Mouse (Mus musculus): ENCODE measurements around the gene Cyb5rl. TPM values are rescaled to one million over a fixed set of nuclear protein-coding genes. Genes with fewer than 3 reads are reported as not detected.

The Cyb5rl gene
- polyA plus RNA-seq, 2 experiments = 5.4 to 10.0 TPM

- DNase-seq (ENCODE audit: low spot score) (no peak), ATAC-seq (ENCODE audit: low FRiP score, low read depth) (no peak)
- Histone ChIP-seq H3K36me3 (ENCODE audit: control insufficient read depth, insufficient read depth, low read length) (peaks cover 42% of the 10 kb centered on the region), H3K4me3 (replicated peaks; ENCODE audit: low read length) (no peak overlapping the region), H3K27me3 (ENCODE audit: control insufficient read depth, insufficient read depth, low read length) (no peaks in the 10 kb centered on the region), H3K4me2 (replicated peaks; ENCODE audit: low read depth, low read length, severe bottlenecking) (no peak overlapping the region), H3K9ac (ENCODE audit: low read depth, low read length, severe bottlenecking) (no peak overlapping the region), H3K9me3 (ENCODE audit: control insufficient read depth, low read length) (no peaks in the 10 kb centered on the region), H3K4me1 (ENCODE audit: control insufficient read depth, insufficient read depth, low read length) (no peaks in the 10 kb centered on the region), H3K27ac (replicated peaks; ENCODE audit: low read depth, low read length) (no peak overlapping the region)
- 81% methylated on average over 3 of the region's 4 CpGs for WGBS
- no peak for TF ChIP-seq POLR2A (IDR thresholded peaks at IDR 0.05; ENCODE audit: borderline replicate concordance, extremely low read depth, insufficient read depth, insufficient read length)
Measured at GRCm38 (mm10) chr4:107051889-107052288, 14.9 kb upstream of the Cyb5rl start.

GRCm38 (mm10) chr4:107052962-107053553 is 13.7 kb upstream of the Cyb5rl start:
- H3K27me3 ChIP-seq (ENCODE audit: control insufficient read depth, insufficient read depth, low read length) = no peaks in the 10 kb centered on the region
- no peaks in the 10 kb centered on the region for H3K4me1 ChIP-seq (ENCODE audit: control insufficient read depth, insufficient read depth, low read length)
- DNase-seq (ENCODE audit: low spot score) = no peak
- WGBS = 51% methylated on average over 5 of the region's 5 CpGs
- no peak for TF ChIP-seq POLR2A (IDR thresholded peaks at IDR 0.05; ENCODE audit: borderline replicate concordance, extremely low read depth, insufficient read depth, insufficient read length)
- H3K9me3 ChIP-seq (ENCODE audit: control insufficient read depth, low read length) = no peaks in the 10 kb centered on the region
- no peak for ATAC-seq (ENCODE audit: low FRiP score, low read depth)
- H3K9ac ChIP-seq (ENCODE audit: low read depth, low read length, severe bottlenecking) = no peak overlapping the region
- H3K4me2 ChIP-seq (replicated peaks; ENCODE audit: low read depth, low read length, severe bottlenecking) = no peak overlapping the region
- no peak overlapping the region for H3K4me3 ChIP-seq (replicated peaks; ENCODE audit: low read length)
- H3K27ac ChIP-seq (replicated peaks; ENCODE audit: low read depth, low read length) = no peak overlapping the region
- H3K36me3 ChIP-seq (ENCODE audit: control insufficient read depth, insufficient read depth, low read length) = peaks cover 42% of the 10 kb centered on the region

- no peak overlapping the region for H3K4me3 ChIP-seq (replicated peaks; ENCODE audit: low read length)
- no peak for ATAC-seq (ENCODE audit: low FRiP score, low read depth)
- peaks cover 53% of the 10 kb centered on the region for H3K36me3 ChIP-seq (ENCODE audit: control insufficient read depth, insufficient read depth, low read length)
- H3K4me2 ChIP-seq (replicated peaks; ENCODE audit: low read depth, low read length, severe bottlenecking) = no peak overlapping the region
- TF ChIP-seq POLR2A (IDR thresholded peaks at IDR 0.05; ENCODE audit: borderline replicate concordance, extremely low read depth, insufficient read depth, insufficient read length) = no peak
- WGBS = 79% methylated on average over 3 of the region's 3 CpGs
- no peaks in the 10 kb centered on the region for H3K27me3 ChIP-seq (ENCODE audit: control insufficient read depth, insufficient read depth, low read length)
- H3K9me3 ChIP-seq (ENCODE audit: control insufficient read depth, low read length) = no peaks in the 10 kb centered on the region
- H3K9ac ChIP-seq (ENCODE audit: low read depth, low read length, severe bottlenecking) = no peak overlapping the region
- no peak overlapping the region for H3K27ac ChIP-seq (replicated peaks; ENCODE audit: low read depth, low read length)
- H3K4me1 ChIP-seq (ENCODE audit: control insufficient read depth, insufficient read depth, low read length) = no peaks in the 10 kb centered on the region
- DNase-seq (ENCODE audit: low spot score) = no peak
Measured at GRCm38 (mm10) chr4:107056088-107056487, 10.7 kb upstream of the Cyb5rl start.

GRCm38 (mm10) chr4:107058346-107058745 is 8.4 kb upstream of the Cyb5rl start:
- Histone ChIP-seq H3K9me3 (ENCODE audit: control insufficient read depth, low read length) (no peaks in the 10 kb centered on the region), H3K27ac (replicated peaks; ENCODE audit: low read depth, low read length) (no peak overlapping the region), H3K36me3 (ENCODE audit: control insufficient read depth, insufficient read depth, low read length) (peaks cover 64% of the 10 kb centered on the region), H3K4me1 (ENCODE audit: control insufficient read depth, insufficient read depth, low read length) (no peaks in the 10 kb centered on the region), H3K9ac (ENCODE audit: low read depth, low read length, severe bottlenecking) (no peak overlapping the region), H3K4me2 (replicated peaks; ENCODE audit: low read depth, low read length, severe bottlenecking) (no peak overlapping the region), H3K4me3 (replicated peaks; ENCODE audit: low read length) (no peak overlapping the region), H3K27me3 (ENCODE audit: control insufficient read depth, insufficient read depth, low read length) (no peaks in the 10 kb centered on the region)
- DNase-seq (ENCODE audit: low spot score) = no peak
- TF ChIP-seq POLR2A (IDR thresholded peaks at IDR 0.05; ENCODE audit: borderline replicate concordance, extremely low read depth, insufficient read depth, insufficient read length) = no peak
- no peak for ATAC-seq (ENCODE audit: low FRiP score, low read depth)
- WGBS = 92% methylated on average over 5 of the region's 5 CpGs

- ATAC-seq (ENCODE audit: low FRiP score, low read depth) = no peak
- Histone ChIP-seq H3K4me3 (replicated peaks; ENCODE audit: low read length) (no peak overlapping the region), H3K27me3 (ENCODE audit: control insufficient read depth, insufficient read depth, low read length) (no peaks in the 10 kb centered on the region), H3K4me2 (replicated peaks; ENCODE audit: low read depth, low read length, severe bottlenecking) (no peak overlapping the region), H3K9me3 (ENCODE audit: control insufficient read depth, low read length) (no peaks in the 10 kb centered on the region), H3K9ac (ENCODE audit: low read depth, low read length, severe bottlenecking) (no peak overlapping the region), H3K36me3 (ENCODE audit: control insufficient read depth, insufficient read depth, low read length) (peaks cover 68% of the 10 kb centered on the region), H3K27ac (replicated peaks; ENCODE audit: low read depth, low read length) (no peak overlapping the region), H3K4me1 (ENCODE audit: control insufficient read depth, insufficient read depth, low read length) (no peaks in the 10 kb centered on the region)
- WGBS = 76% methylated on average over 6 of the region's 6 CpGs
- no peak for DNase-seq (ENCODE audit: low spot score)
- no peak for TF ChIP-seq POLR2A (IDR thresholded peaks at IDR 0.05; ENCODE audit: borderline replicate concordance, extremely low read depth, insufficient read depth, insufficient read length)
Measured at GRCm38 (mm10) chr4:107058781-107059180, 8.0 kb upstream of the Cyb5rl start.

GRCm38 (mm10) chr4:107061560-107061959 is 5.2 kb upstream of the Cyb5rl start:
- 94% methylated on average over 4 of the region's 4 CpGs for whole genome bisulfite sequencing
- no peak for DNase-seq (ENCODE audit: low spot score)
- Histone ChIP-seq H3K4me2 (replicated peaks; ENCODE audit: low read depth, low read length, severe bottlenecking) (no peak overlapping the region), H3K27ac (replicated peaks; ENCODE audit: low read depth, low read length) (no peak overlapping the region), H3K9ac (ENCODE audit: low read depth, low read length, severe bottlenecking) (no peak overlapping the region), H3K4me3 (replicated peaks; ENCODE audit: low read length) (no peak overlapping the region), H3K4me1 (ENCODE audit: control insufficient read depth, insufficient read depth, low read length) (no peaks in the 10 kb centered on the region), H3K9me3 (ENCODE audit: control insufficient read depth, low read length) (no peaks in the 10 kb centered on the region), H3K36me3 (ENCODE audit: control insufficient read depth, insufficient read depth, low read length) (peaks cover 72% of the 10 kb centered on the region), H3K27me3 (ENCODE audit: control insufficient read depth, insufficient read depth, low read length) (no peaks in the 10 kb centered on the region)
- TF ChIP-seq POLR2A (IDR thresholded peaks at IDR 0.05; ENCODE audit: borderline replicate concordance, extremely low read depth, insufficient read depth, insufficient read length) = no peak
- no peak for ATAC-seq (ENCODE audit: low FRiP score, low read depth)
